Mouse (Mus musculus): Measurements from ENCODE around the gene Vash1. TPM values are rescaled to one million over a fixed set of nuclear protein-coding genes. Genes with fewer than 3 reads are reported as not detected.

Vash1 gene
- total RNA-seq (2021) = 10 to 100 TPM; 29.8 to 35.4 TPM
- long read RNA-seq, experiment 1, partial matches to known transcripts = 0 of 5 reads
- long read RNA-seq, experiment 1, other reads (novel, unspliced or antisense) = 5 of 5 reads
- long read RNA-seq, experiment 2, partial matches to known transcripts = 0 of 2 reads
- long read RNA-seq, experiment 2, other reads (novel, unspliced or antisense) = 2 of 2 reads

GRCm38 (mm10) chr12:86678591-86679545, at the start of gene Vash1:
Gene Vash1, plus strand, starts transcription at chr12:86678700.
- DNase-seq (ENCODE audit: low spot score in 2 of 2) = peak; percentile 72 to 83

- no peak for DNase-seq (ENCODE audit: low spot score in 2 of 2)
Observed at GRCm38 (mm10) chr12:86628783-86629172, 49.7 kb upstream of the Vash1 start.

- DNase-seq (ENCODE audit: low spot score in 2 of 2) = peak in 1 of 2 experiments; percentile 48
Observed at GRCm38 (mm10) chr12:86641763-86642162, 36.7 kb upstream of the Vash1 start.

- DNase-seq (ENCODE audit: low spot score in 2 of 2) = peak in 1 of 2 experiments; percentile 19
Observed at GRCm38 (mm10) chr12:86644512-86645273, 33.8 kb upstream of the Vash1 start.

DNA sequence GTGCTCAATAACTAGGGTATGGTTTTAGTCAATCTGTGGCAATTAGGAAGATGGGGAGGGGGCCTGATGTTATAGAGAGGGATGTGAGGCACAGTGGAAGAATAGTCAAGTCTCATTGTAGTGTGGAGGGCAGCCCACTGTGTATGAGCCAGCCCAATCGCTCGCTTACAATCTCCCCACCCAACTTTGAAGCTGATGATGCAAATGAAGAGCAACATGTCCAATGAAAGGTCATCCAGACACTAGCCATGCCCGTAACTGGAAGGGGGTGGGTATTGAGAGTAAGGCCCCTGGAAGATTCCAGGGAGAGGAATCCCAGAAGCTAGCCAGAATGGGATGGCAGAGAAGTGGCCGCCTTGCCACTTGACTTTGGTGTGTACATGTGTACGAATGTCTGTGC, 33.0 kb upstream of the Vash1 start:
- no peak for DNase-seq (ENCODE audit: low spot score in 2 of 2)

- no peak for DNase-seq (ENCODE audit: low spot score in 2 of 2)
Observed at GRCm38 (mm10) chr12:86646831-86647230, 31.7 kb upstream of the Vash1 start.

GRCm38 (mm10) chr12:86647279-86647678, 31.2 kb upstream of the Vash1 start:
- DNase-seq (ENCODE audit: low spot score in 2 of 2) = no peak

- no peak for DNase-seq (ENCODE audit: low spot score in 2 of 2)
Observed at GRCm38 (mm10) chr12:86647736-86648135, 30.8 kb upstream of the Vash1 start.

DNA sequence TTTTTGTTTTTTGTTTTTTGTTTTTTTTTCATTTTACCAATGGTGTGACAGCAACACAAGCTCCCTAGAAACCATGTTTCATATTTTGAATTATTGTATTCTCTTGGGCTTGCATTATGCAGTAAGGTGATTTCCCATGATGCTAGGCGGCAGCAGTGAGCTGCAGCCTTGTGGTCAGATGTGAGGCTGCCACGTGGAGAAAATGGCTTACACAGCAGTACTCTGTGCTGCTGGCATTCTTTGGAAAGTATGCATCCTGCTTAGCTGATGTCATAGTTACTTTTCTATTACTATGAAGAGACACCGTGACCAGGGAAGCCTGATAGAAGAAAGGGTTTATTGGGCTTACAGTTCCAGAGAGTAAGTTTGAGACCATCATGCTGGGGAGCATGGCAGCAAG, 30.0 kb upstream of the Vash1 start:
- no peak for DNase-seq (ENCODE audit: low spot score in 2 of 2)

DNA sequence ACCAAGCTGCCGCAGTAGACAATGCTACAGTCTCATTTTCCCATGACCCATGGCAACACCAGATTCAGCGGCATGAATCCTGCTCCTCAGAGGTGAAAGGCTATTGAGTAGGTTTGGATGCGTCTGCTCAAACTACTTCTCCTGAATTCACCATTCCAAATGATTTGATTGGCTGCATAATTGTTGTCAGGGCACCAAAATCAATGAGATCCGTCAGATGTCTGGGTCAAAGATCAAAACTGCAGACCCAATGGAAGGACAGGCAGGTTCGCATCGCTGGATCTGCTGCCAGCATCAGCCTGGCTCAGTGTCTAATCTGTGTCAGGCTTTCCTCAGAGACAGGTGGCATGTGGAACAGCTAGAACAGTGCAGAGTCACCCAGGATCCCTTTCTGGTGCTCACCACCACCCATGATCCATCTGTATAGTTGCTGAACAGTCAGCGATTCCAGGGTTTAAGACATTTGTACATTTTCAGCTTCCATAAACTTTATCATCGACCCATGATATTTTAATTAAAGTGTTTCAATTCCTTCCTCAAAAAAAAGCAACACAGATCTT, 27.1 kb upstream of the Vash1 start:
- no peak for DNase-seq (ENCODE audit: low spot score in 2 of 2)

DNA sequence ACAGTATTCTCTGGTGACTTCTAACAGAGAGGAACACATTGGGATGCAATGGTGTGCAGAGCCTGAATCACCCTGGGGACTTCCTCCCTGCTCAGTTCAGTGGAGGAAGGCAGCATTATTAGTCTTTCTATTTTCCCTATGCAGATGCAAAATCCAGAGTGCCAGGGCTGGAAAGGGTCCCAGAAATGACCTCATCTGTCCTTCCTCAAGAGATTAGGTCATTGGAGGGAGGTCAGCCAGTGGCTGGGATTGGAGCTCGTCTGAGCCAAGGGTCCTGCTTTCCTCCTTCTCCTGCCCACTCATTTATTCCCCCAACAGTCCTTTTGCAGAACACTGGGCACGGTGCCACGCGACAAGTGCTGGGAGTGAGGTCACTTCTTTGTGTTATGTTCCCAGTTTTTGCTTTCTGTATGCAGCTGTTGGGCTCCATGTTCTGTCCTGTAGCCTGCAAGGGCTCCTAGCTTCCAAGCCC, 25.9 kb upstream of the Vash1 start:
- DNase-seq (ENCODE audit: low spot score in 2 of 2) = peak; percentile 61 to 64

- DNase-seq (ENCODE audit: low spot score in 2 of 2) = peak; percentile 66 to 77
Observed at GRCm38 (mm10) chr12:86659447-86659968, 19.0 kb upstream of the Vash1 start.

- no peak for DNase-seq (ENCODE audit: low spot score in 2 of 2)
Observed at GRCm38 (mm10) chr12:86660466-86660865, 18.0 kb upstream of the Vash1 start.

- no peak for DNase-seq (ENCODE audit: low spot score in 2 of 2)
Observed at GRCm38 (mm10) chr12:86665656-86666055, 12.8 kb upstream of the Vash1 start.

DNA sequence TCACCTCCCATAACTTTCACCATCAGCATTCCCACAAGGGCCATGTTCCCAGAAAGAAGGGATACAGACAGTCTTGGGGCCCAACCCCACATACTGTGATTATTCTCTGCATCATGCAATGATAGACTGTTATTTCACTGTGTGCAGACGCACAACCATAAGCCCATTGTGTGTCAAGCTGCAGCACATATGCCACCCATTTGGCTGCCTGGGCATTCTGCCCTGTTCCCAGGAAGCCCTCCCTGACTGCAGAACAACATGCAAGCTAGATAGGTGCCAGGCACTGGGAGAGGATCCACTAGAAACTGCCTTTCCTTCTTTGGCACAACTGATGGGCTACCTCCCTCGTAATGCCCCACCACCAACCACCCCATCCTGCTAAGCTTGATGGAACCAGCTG, 10.1 kb upstream of the Vash1 start:
- DNase-seq (ENCODE audit: low spot score in 2 of 2) = no peak

DNA sequence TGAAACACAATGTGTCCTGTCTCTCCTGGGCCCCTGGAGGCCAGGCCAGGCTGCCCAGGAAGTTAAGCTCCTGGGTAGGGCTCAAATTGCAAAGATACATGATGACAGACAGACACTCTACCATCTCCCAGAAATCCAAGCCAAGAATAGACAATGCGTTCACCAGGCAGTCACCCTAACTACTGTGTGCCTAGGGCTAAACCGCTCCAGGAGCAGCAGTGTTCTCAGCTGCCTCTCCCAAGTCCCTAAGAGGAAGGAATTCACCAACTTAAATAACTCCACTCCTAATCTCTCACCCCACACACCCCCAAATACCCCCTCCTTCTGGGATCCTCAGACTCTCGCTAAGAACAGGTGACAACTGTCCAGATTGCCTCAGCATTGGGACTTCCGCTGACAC, 6.4 kb upstream of the Vash1 start:
- no peak for DNase-seq (ENCODE audit: low spot score in 2 of 2)

DNA sequence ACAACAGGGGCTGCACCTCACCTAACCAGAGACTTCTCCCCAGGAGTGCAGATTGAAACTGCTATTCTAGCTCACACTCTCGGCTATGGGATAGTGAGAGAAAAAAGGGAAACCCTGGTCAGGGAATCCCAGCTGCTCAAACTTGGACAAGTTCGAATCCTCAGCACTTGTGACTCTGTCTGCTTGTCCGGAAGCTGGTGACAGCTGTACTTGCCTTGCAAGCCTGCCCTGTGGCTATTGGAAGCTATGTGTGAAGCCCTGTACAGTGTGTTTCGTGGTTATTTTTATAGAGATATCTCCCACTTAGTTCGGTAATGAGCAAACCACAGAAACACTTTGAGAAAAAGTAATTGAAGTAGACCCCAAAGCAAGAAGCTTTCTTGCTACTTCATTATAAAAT, 6.0 kb upstream of the Vash1 start:
- no peak for DNase-seq (ENCODE audit: low spot score in 2 of 2)

- DNase-seq (ENCODE audit: low spot score in 2 of 2) = no peak
Observed at GRCm38 (mm10) chr12:86679546-86679930, 1.0 kb downstream of the Vash1 start.

- DNase-seq (ENCODE audit: low spot score in 2 of 2) = no peak
Observed at GRCm38 (mm10) chr12:86679991-86680491, 1.5 kb downstream of the Vash1 start.

- no peak for DNase-seq (ENCODE audit: low spot score in 2 of 2)
Observed at GRCm38 (mm10) chr12:86680591-86681193, 2.2 kb downstream of the Vash1 start.

All from left cerebral cortex, adult 18-20 months (tissue).